Mouse (Mus musculus): ENCODE data around the gene Pdhx.

GRCm38 (mm10) chr2:103081117-103081516, 7.8 kb upstream of the Pdhx start:
- no peak for TF ChIP-seq POLR2A (IDR thresholded peaks at IDR 0.05; ENCODE audit: borderline replicate concordance, extremely low read depth, insufficient read depth, insufficient read length, poor library complexity, severe bottlenecking)
- TF ChIP-seq CTCF (IDR thresholded peaks at IDR 0.05; ENCODE audit: borderline replicate concordance, extremely low read depth, insufficient read depth, insufficient read length): no peak
